In genomic region chr15:60719332-60719731, GRCm38 (mm10) we compare ENCODE assay signal across 30 mouse cellular contexts.
DNase-seq lines count a peak whose midpoint lies in the region; ATAC-seq and TF ChIP-seq lines count a peak whose summit lies in the region.
"Had no signal": no experiment of that assay in that cellular context is flagged by ENCODE, and none has a peak within 500 bp of the region (broad histone marks: within the 10 kb centered on the region; RNA-seq: fewer than 3 reads in every experiment).

No protein-coding gene starts in this region.

- no peak overlapping the region for H3K9ac ChIP-seq in heart, embryonic 15.5 days
- H3K9ac ChIP-seq: embryonic facial prominence, embryonic 12.5 days; hindbrain, embryonic 12.5 days; intestine, embryonic 15.5 days; liver, embryonic 12.5 days; liver, postnatal 0 days; midbrain, embryonic 13.5 days had no signal

- no peaks in the 10 kb centered on the region for H3K36me3 ChIP-seq in heart, embryonic 10.5 days
- H3K36me3 ChIP-seq in heart, embryonic 15.5 days: no peaks in the 10 kb centered on the region
- H3K36me3 ChIP-seq: embryonic facial prominence, embryonic 12.5 days; hindbrain, embryonic 12.5 days; intestine, embryonic 15.5 days; liver, embryonic 12.5 days; midbrain, embryonic 13.5 days had no signal

- H3K27me3 ChIP-seq in heart, embryonic 10.5 days (ENCODE audit: insufficient read depth, poor library complexity, severe bottlenecking): no peaks in the 10 kb centered on the region
- H3K27me3 ChIP-seq in heart, embryonic 15.5 days: no peaks in the 10 kb centered on the region
- H3K27me3 ChIP-seq: embryonic facial prominence, embryonic 12.5 days; hindbrain, embryonic 12.5 days; intestine, embryonic 15.5 days; liver, embryonic 12.5 days; midbrain, embryonic 13.5 days; Patski had no signal

- no peak for ATAC-seq in heart, embryonic 15.5 days (replicated peaks; ENCODE audit: insufficient number of reproducible peaks, insufficient read depth, low FRiP score, low read depth)
- no peak for ATAC-seq in megakaryocyte-erythroid progenitor cell, adult 5-6 weeks (replicated peaks; ENCODE audit: low FRiP score, low TSS enrichment, poor library complexity, severe bottlenecking)
- ATAC-seq: forebrain, embryonic 14.5 days; hindbrain, postnatal 0 days; intestine, embryonic 15.5 days; liver, embryonic 12.5 days; liver, postnatal 0 days; midbrain, embryonic 13.5 days; Patski had no signal

- peak overlapping the region; percentile 29; the same call in 1 of the 2 replicates for H3K4me2 ChIP-seq in heart, embryonic 15.5 days
- H3K4me2 ChIP-seq: embryonic facial prominence, embryonic 12.5 days; hindbrain, embryonic 12.5 days; intestine, embryonic 15.5 days; liver, embryonic 12.5 days; midbrain, embryonic 13.5 days had no signal

- no peak overlapping the region for H3K27ac ChIP-seq in gastrocnemius, adult 2 months
- H3K27ac ChIP-seq in heart, embryonic 10.5 days: peak overlapping the region; percentile 53; the same call in 1 of the 2 replicates
- no peak overlapping the region; the same call in 1 of the 2 replicates for H3K27ac ChIP-seq in heart, embryonic 15.5 days
- H3K27ac ChIP-seq: embryonic facial prominence, embryonic 12.5 days; hindbrain, embryonic 12.5 days; hindbrain, postnatal 0 days; intestine, embryonic 15.5 days; liver, embryonic 12.5 days; macrophage; midbrain, embryonic 13.5 days had no signal

- H3K9me3 ChIP-seq in heart, embryonic 10.5 days: no peaks in the 10 kb centered on the region
- H3K9me3 ChIP-seq in heart, embryonic 15.5 days (replicated peaks): no peaks in the 10 kb centered on the region
- H3K9me3 ChIP-seq: embryonic facial prominence, embryonic 12.5 days; hindbrain, embryonic 12.5 days; intestine, embryonic 15.5 days; liver, embryonic 12.5 days; midbrain, embryonic 13.5 days had no signal

- H3K4me3 ChIP-seq in gastrocnemius, adult 2 months: no peak overlapping the region
- H3K4me3 ChIP-seq in heart, embryonic 10.5 days: no peak overlapping the region
- H3K4me3 ChIP-seq in heart, embryonic 15.5 days: no peak overlapping the region
- H3K4me3 ChIP-seq: embryonic facial prominence, embryonic 12.5 days; hindbrain, embryonic 12.5 days; intestine, embryonic 15.5 days; liver, embryonic 12.5 days; midbrain, embryonic 13.5 days had no signal

- peak; percentile 16 for DNase-seq in gastrocnemius, adult 2 months
- no peak for DNase-seq in gastrocnemius, postnatal 10 days
- peak; percentile 80 for DNase-seq in heart, embryonic 10.5 days (ENCODE audit: low spot score)
- no peak for DNase-seq in kidney, adult 9 months
- DNase-seq in cerebellum, postnatal 4 days (ENCODE audit: low spot score in 2 of 2): no peak
- DNase-seq: adrenal gland, postnatal 14 days; cerebellum, adult 11 months; cerebellum, adult 9-10 months; cerebellum, postnatal 36 days; embryo, embryonic 11 days; gastrocnemius, postnatal 36 days; kidney, adult 8-10 months; kidney, postnatal 10 days; layer of hippocampus, postnatal 36 days; left cerebral cortex, postnatal 4 days; liver, postnatal 0 days; retina, postnatal 1 day; right cerebral cortex, postnatal 14 days; thymus, postnatal 14 days had no signal

- intact Hi-C loops in gastrocnemius, adult 2 months (cut with DNase I): no loop called here

- H3K4me1 ChIP-seq in heart, embryonic 10.5 days: no peaks in the 10 kb centered on the region
- peaks cover 5% of the 10 kb centered on the region; the same call in 1 of the 2 replicates for H3K4me1 ChIP-seq in heart, embryonic 15.5 days (replicated peaks)
- H3K4me1 ChIP-seq: embryonic facial prominence, embryonic 12.5 days; hindbrain, embryonic 12.5 days; intestine, embryonic 15.5 days; liver, embryonic 12.5 days; midbrain, embryonic 13.5 days had no signal

- TF ChIP-seq CTCF in gastrocnemius, adult 2 months (IDR thresholded peaks at IDR 0.05): no peak

- 59% methylated on average over 5 of the region's 5 CpGs for WGBS in heart, embryonic 10.5 days
- WGBS in heart, embryonic 15.5 days: 70% methylated on average over 5 of the region's 5 CpGs

Comparison
In these comparisons a context has a peak if more than half of its experiments do, and no peak if none do; other contexts are left out.
1. DNase-seq: peak in gastrocnemius, adult 2 months (single experiment) and heart, embryonic 10.5 days (single experiment); none in gastrocnemius, postnatal 10 days (single experiment), kidney, adult 9 months (single experiment) and cerebellum, postnatal 4 days (0 of 2).